Mouse (Mus musculus) heart, embryonic 16.5 days (tissue): ENCODE data around the gene Sugp1. TPM values are rescaled to one million over a fixed set of nuclear protein-coding genes. Genes with fewer than 3 reads are reported as not detected.

Source experiments
- ATAC-seq: fragments of 200-750 bp; cut with Nextera tagmentation; replicated peaks from 2 replicates; pipeline ENCODE4 v1.8.0; 2017; ENCODE audit warnings: moderate number of reproducible peaks; ENCODE audit not compliant: insufficient read depth, low FRiP score; ENCODE audit errors: extremely low read depth
- H3K27ac ChIP-seq: fragments of 300-500 bp; sonication (generic); 2 replicates; pipeline ENCODE4 v1.5.1; 2014; ENCODE audit warnings: mild to moderate bottlenecking, low read length, control low read depth, moderate library complexity
- H3K27me3 ChIP-seq: fragments of 300-500 bp; sonication (generic); 2 replicates; pipeline ENCODE4 v1.6.1; 2014; ENCODE audit warnings: low read length, mixed read lengths; ENCODE audit not compliant: control insufficient read depth, insufficient read depth
- H3K36me3 ChIP-seq: fragments of 300-500 bp; sonication (generic); 2 replicates; pipeline ENCODE4 v1.6.1; 2014; ENCODE audit not compliant: control insufficient read depth, insufficient read depth
- H3K4me1 ChIP-seq: fragments of 300-500 bp; sonication (generic); 2 replicates; pipeline ENCODE4 v1.6.1; 2014; ENCODE audit warnings: low read length, mixed read lengths; ENCODE audit not compliant: control insufficient read depth, insufficient read depth
- H3K4me2 ChIP-seq: fragments of 300-500 bp; sonication (generic); 2 replicates; pipeline ENCODE4 v1.6.1; 2014; ENCODE audit warnings: low read depth, mild to moderate bottlenecking, control low read depth, low read length
- H3K4me3 ChIP-seq: fragments of 300-500 bp; sonication (generic); 2 replicates; pipeline ENCODE4 v1.5.1; 2014; ENCODE audit warnings: mild to moderate bottlenecking, control low read depth, low read length
- H3K9ac ChIP-seq: fragments of 300-500 bp; sonication (generic); 2 replicates; pipeline ENCODE4 v1.6.1; 2014; ENCODE audit warnings: low read length, control low read depth
- H3K9me3 ChIP-seq: fragments of 300-500 bp; sonication (generic); replicated peaks from 2 replicates; pipeline ENCODE4 v1.6.1; 2016; ENCODE audit warnings: low read length; ENCODE audit not compliant: control insufficient read depth
- WGBS: fragments of 180-500 bp; shearing (Covaris S2); extraction: QIAGEN DNeasy Blood & Tissue Kit; methylation state at CpG from one replicate; pipeline ENCODE4 v1.1.7; 2014; 5-methylcytosine and 5-hydroxymethylcytosine counted together
- polyA plus RNA-seq: library from polyadenylated mRNA; unstranded; fragments of >200 nt; fragmentation: Nextera tagmentation; extraction: Ambion mirVana; gene quantifications from 2 replicates; pipeline ENCODE4 v1.2.1, GENCODE M21; 2015

Gene Sugp1
- polyA plus RNA-seq = 30.0 and 30.4 TPM in 2 replicates

GRCm38 (mm10) chr8:70042583-70043455, at the start of gene Sugp1, which contains the start of gene Mau2:
Sugp1 (plus strand) TSS chr8:70042813.
Mau2 (minus strand) TSS chr8:70042734.
- H3K4me3 ChIP-seq = peak within 1 kb of the TSS; percentile 100
- under 1% methylated on average over 65 of the region's 65 CpGs for WGBS
- peaks cover 20% of the 10 kb centered on the region for H3K4me1 ChIP-seq
- H3K9ac ChIP-seq = peak within 1 kb of the TSS; percentile 100
- H3K27ac ChIP-seq = peak within 1 kb of the TSS; percentile 86
- no peaks in the 10 kb centered on the region for H3K36me3 ChIP-seq
- H3K27me3 ChIP-seq = no peaks in the 10 kb centered on the region
- H3K9me3 ChIP-seq = no peaks in the 10 kb centered on the region
- peak within 1 kb of the TSS; percentile 99 for H3K4me2 ChIP-seq
- peak; percentile 96 for ATAC-seq

- Histone ChIP-seq H3K4me2 (peak overlapping the region; percentile 84), H3K27me3 (no peaks in the 10 kb centered on the region), H3K9ac (peak overlapping the region; percentile 94), H3K4me3 (peak overlapping the region; percentile 98), H3K4me1 (peaks cover 20% of the 10 kb centered on the region), H3K27ac (peak overlapping the region; percentile 90), H3K9me3 (no peaks in the 10 kb centered on the region), H3K36me3 (0 out of 2 replicates have a peak, but pooled peaks cover 2% of the 10 kb centered on the region)
- ATAC-seq = no peak
- 0% methylated on average over 7 of the region's 7 CpGs for WGBS
Measured at GRCm38 (mm10) chr8:69995422-69995775, 47.2 kb upstream of the Sugp1 start.

GRCm38 (mm10) chr8:69995776-69996588, 46.6 kb upstream of the Sugp1 start, which contains the start of gene Gatad2a:
Gatad2a (minus strand) TSS chr8:69996384.
- H3K9ac ChIP-seq = peak within 1 kb of the TSS; percentile 94
- no peaks in the 10 kb centered on the region for H3K27me3 ChIP-seq
- ATAC-seq = peak; percentile 99
- peaks cover 20% of the 10 kb centered on the region for H3K4me1 ChIP-seq
- WGBS = under 1% methylated on average over 81 of the region's 87 CpGs
- H3K4me3 ChIP-seq = peak within 1 kb of the TSS; percentile 98
- H3K9me3 ChIP-seq = no peaks in the 10 kb centered on the region
- peak within 1 kb of the TSS; percentile 90 for H3K27ac ChIP-seq
- 0 out of 2 replicates have a peak, but pooled peaks cover 2% of the 10 kb centered on the region for H3K36me3 ChIP-seq
- H3K4me2 ChIP-seq = peak within 1 kb of the TSS; percentile 88

- Histone ChIP-seq H3K4me1 (peaks cover 24% of the 10 kb centered on the region), H3K4me2 (peak overlapping the region; percentile 88), H3K9ac (peak overlapping the region; percentile 84), H3K4me3 (peak overlapping the region; percentile 65), H3K27me3 (no peaks in the 10 kb centered on the region), H3K27ac (peak overlapping the region; percentile 88), H3K36me3 (0 out of 2 replicates have a peak, but pooled peaks cover 2% of the 10 kb centered on the region), H3K9me3 (no peaks in the 10 kb centered on the region)
- 3% methylated on average over 35 of the region's 35 CpGs for WGBS
- no peak for ATAC-seq
Measured at GRCm38 (mm10) chr8:69996589-69997285, 45.9 kb upstream of the Sugp1 start.

GRCm38 (mm10) chr8:69998706-69999105, 43.9 kb upstream of the Sugp1 start:
- no peak overlapping the region for H3K4me3 ChIP-seq
- WGBS = 90% methylated on average over 3 of the region's 3 CpGs
- H3K27ac ChIP-seq = no peak overlapping the region

GRCm38 (mm10) chr8:69999236-69999635, 43.4 kb upstream of the Sugp1 start:
- H3K4me1 ChIP-seq = peaks cover 13% of the 10 kb centered on the region
- no peak overlapping the region for H3K4me2 ChIP-seq
- 98% methylated on average over 4 of the region's 4 CpGs for WGBS
- H3K36me3 ChIP-seq = no peaks in the 10 kb centered on the region
- H3K9ac ChIP-seq = no peak overlapping the region
- ATAC-seq = no peak
- no peaks in the 10 kb centered on the region for H3K9me3 ChIP-seq
- no peak overlapping the region for H3K27ac ChIP-seq
- no peaks in the 10 kb centered on the region for H3K27me3 ChIP-seq
- no peak overlapping the region for H3K4me3 ChIP-seq

More at GRCm38 (mm10) chr8:69998706-69999105, 43.9 kb upstream of the Sugp1 start:
- no peaks in the 10 kb centered on the region for H3K27me3 ChIP-seq
- no peak for ATAC-seq
- no peaks in the 10 kb centered on the region for H3K9me3 ChIP-seq
- no peaks in the 10 kb centered on the region for H3K36me3 ChIP-seq
- H3K9ac ChIP-seq = no peak overlapping the region
- H3K4me1 ChIP-seq = peaks cover 15% of the 10 kb centered on the region
- H3K4me2 ChIP-seq = no peak overlapping the region

GRCm38 (mm10) chr8:70000226-70000625, 42.4 kb upstream of the Sugp1 start:
- no peak overlapping the region for H3K27ac ChIP-seq
- no peak overlapping the region for H3K9ac ChIP-seq
- 89% methylated on average over 2 of the region's 2 CpGs for WGBS

GRCm38 (mm10) chr8:70001176-70001891, 41.3 kb upstream of the Sugp1 start:
- H3K36me3 ChIP-seq = no peaks in the 10 kb centered on the region
- H3K4me2 ChIP-seq = peak overlapping the region; percentile 77
- H3K4me3 ChIP-seq = peak overlapping the region; percentile 42
- H3K4me1 ChIP-seq = peaks cover 4% of the 10 kb centered on the region; the same call in 1 of the 2 replicates
- H3K9me3 ChIP-seq = no peaks in the 10 kb centered on the region
- H3K27ac ChIP-seq = peak overlapping the region; percentile 95
- WGBS = 1% methylated on average over 16 of the region's 16 CpGs
- no peaks in the 10 kb centered on the region for H3K27me3 ChIP-seq
- H3K9ac ChIP-seq = peak overlapping the region; percentile 71
- peak; percentile 71 for ATAC-seq

More at GRCm38 (mm10) chr8:70000226-70000625, 42.4 kb upstream of the Sugp1 start:
- ATAC-seq = no peak
- Histone ChIP-seq H3K9me3 (no peaks in the 10 kb centered on the region), H3K36me3 (no peaks in the 10 kb centered on the region), H3K4me1 (peaks cover 6% of the 10 kb centered on the region), H3K27me3 (no peaks in the 10 kb centered on the region), H3K4me2 (no peak overlapping the region), H3K4me3 (no peak overlapping the region)
